Mouse (Mus musculus) cerebellum, postnatal 25 days (tissue): Measurements from ENCODE around the gene Cd300lg.

ENCODE experiments used
- DNase-seq, 2 experiments: peaks; one replicate each; pipeline ENCODE4 v3.0.0; 2021; ENCODE audit warnings: mixed read lengths in 2 of 2

Cd300lg gene

GRCm38 (mm10) chr11:102025991-102026660, 15.2 kb upstream of the Cd300lg start:
- peak; percentile 54 to 70 for DNase-seq

- DNase-seq = peak; percentile 92 to 95
Measured at GRCm38 (mm10) chr11:102026694-102027360, 14.5 kb upstream of the Cd300lg start.

DNA sequence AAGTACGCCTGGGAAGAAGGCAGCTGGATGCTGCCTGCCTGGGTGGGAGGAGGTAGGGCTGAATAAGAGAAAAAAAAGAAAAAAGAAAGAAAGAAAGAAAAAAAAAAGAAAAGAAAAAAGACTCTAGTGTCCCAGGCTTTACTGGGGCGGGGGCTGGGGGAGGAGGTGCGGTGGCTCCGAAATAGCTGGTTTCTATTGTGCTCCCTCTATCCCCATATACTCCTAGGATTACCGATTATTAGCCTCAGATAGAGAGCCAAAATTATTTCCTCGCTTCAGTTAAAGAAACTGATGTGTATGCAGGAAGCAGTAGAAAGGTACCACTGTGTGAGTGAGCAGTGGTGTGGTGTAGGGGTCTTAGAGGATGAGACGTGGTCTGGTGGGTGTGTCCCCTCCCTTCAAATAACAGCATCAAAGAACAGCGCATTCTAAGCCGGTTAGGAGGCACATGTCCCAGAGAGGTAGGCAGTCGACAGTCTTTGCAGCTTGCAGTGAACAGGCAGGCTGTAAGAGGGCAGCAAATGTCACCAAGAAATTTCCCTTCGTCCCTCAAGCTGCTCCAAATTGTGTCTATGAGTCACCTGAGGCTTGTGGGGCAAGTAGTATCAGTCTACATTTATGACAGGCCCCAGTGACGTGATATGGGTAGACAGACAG, 13.8 kb upstream of the Cd300lg start:
- peak; percentile 65 to 66 for DNase-seq

- peak in 1 of 2 experiments; percentile 48 for DNase-seq
Measured at GRCm38 (mm10) chr11:102028087-102028816, 13.1 kb upstream of the Cd300lg start, which contains the start of gene Mpp3. Gene Mpp3, minus strand, starts transcription at chr11:102028461.

DNA sequence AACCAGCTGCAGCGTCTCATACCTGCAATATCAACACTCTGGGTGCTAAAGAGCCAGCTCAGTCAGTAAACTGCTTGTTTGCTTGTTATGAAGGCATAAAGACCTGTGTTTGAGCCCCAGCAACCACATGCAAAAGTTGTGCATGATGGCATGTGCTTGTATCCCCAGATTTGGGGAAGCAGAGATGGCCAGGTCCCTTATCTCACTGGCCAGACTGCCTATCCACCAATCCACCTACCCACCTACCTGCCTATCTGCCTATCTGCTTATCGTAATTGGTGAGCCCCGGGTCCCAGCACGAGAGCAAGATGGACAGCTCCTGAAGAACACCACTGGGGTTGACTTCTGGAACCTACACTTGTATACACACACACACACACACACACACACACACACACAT, 12.0 kb upstream of the Cd300lg start:
- DNase-seq = peak in 1 of 2 experiments; percentile 32

GRCm38 (mm10) chr11:102029966-102030365, 11.3 kb upstream of the Cd300lg start:
- peak; percentile 29 to 50 for DNase-seq

DNA sequence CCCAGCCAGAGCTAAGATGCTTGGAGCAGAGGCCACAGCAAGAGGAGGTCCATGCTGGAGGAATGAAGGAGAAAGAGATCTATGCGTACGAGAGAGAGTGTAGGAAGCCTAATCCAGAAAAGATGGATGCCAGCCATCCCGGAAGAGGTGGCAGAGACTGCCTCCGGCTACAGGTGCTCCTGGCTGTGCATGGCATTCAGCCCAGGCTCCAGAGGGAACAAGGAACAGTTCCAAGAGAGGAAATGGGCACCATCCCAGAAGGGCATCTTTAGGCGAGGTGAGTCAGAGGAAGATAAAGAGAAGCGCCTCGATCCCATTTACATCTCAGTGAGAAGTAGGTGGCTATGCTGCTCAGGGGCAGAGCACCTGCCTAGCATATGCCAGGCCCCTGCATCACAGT, 10.2 kb upstream of the Cd300lg start:
- DNase-seq = peak; percentile 98 to 99

- DNase-seq = no peak
Measured at GRCm38 (mm10) chr11:102033055-102033591, 8.2 kb upstream of the Cd300lg start.

DNA sequence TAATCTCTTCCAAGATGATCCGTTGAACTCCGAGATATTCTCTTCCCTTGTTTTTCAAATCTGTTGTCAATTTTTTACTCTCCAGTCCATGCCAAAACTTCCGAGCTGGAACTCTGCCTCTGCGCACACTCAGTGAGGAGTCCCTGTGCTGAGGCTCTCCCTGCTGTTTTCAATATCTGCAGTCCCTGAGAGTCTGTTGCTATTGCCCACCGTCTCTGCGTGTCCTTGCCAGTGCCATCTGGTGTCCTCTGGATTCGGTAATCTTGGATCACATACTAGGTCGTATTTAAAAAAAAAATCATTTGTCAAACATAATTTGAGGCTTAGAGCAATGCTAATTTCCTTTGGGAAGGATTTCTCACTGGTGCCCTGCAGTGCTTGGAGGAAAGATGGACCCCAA, 6.4 kb upstream of the Cd300lg start:
- peak; percentile 90 for DNase-seq

- DNase-seq = peak in 1 of 2 experiments; percentile 45
Measured at GRCm38 (mm10) chr11:102035456-102035960, 5.8 kb upstream of the Cd300lg start.

DNA sequence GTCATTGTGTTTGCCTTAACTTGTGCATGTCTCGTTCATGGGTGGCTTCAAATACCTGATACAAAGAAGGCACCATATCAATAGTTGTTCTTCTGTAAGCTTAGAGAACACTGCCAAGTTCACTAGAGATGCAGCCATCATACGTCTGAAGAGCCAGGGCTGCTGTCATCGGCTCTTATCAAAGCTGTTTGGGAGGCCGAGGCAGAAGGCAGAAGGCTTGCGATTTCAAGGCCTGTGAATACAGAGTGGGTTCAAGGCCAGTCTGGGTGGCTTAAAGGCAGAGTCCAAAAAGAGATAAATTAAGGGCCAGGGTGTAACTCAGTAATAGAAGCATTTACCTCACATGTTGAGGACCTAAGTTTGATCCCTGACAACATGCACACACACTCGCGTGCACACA, 5.0 kb upstream of the Cd300lg start:
- no peak for DNase-seq

DNA sequence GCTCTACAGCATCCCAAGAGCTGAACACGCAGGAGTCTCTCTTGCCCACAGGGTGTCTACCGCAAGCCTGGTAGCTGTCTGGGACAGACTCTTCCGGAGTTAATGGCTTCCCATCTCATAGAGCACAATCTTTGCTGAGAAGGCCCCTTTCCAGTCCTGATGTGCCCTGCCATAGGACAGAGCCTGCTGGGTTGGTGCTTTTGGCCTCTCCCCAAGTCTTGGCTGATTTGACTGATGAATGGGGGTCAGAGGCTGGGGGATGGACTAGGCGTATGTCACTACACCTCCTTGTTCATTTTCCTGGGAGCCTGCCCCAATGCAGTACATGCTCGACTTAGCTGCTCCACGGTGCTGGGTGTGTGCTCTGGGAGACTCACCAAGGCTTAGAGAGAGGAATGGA, 3.5 kb upstream of the Cd300lg start:
- peak in 1 of 2 experiments; percentile 47 for DNase-seq

DNA sequence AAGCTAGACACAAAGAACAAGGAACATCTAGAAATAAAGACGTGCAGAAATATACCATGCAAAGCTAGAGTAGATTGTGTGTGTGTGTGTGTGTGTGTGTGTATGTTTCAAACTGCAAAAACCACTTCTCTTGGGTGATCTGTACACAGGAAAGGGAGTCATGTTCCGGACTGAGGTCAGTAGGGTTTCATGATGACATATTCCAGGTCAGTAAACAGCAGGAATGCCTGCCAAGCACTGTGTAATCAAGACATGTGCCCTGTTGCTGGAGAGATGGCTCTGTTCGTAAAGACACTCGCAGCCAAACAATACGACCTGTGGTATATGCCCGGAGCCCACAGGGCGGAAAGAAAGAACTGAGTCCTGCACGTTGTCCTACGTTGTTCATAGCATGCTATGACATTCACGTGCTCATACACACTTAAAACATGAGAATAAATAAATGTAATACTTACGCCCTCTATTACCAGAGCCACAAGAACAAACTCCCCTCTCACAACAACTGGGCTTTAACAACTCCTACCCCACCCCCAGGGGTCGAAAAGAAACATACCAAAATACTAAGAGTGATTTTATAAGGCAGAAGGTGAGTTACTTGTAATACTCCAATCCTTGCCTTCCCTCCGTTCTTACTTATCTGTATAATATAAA, 1.7 kb upstream of the Cd300lg start:
- no peak for DNase-seq

DNA sequence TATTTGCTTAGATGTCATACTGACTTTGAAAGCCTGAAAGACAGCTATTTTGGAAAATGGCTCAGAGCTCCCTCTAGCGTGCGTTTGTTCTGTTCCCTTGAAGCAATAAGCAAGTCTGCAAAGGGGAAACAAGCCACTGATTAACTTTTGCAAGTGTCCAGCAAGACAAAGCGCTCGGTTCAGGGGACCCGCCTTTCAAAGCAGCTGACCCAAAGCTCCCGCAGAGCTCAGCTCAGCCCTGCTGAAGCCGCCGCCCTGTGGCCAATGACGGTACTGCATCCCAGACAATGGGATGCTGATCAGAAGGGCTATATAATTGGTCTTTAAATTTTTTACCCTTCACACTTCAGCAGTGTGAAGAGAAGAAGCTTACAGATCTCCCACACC, 1.2 kb upstream of the Cd300lg start:
- peak; percentile 90 to 96 for DNase-seq

DNA sequence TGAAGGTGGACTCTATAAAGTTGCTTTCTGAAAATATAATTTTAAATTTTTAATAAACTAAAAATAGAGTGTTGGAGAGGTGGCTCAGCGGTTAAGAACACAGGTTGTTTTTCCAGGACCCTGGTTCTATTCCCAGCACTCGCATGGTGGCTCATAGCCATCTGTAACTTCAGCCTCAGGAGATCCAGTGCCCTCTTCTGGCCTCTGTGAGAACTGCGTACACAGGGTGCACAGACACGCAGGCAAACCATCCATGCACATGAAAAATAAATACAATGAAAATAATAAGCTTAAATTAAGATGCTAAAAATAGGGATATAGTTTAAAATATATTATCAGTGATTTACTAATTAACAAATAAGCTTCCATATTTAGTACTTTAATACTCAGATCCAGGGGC, 663 bp upstream of the Cd300lg start:
- peak in 1 of 2 experiments; percentile 49 for DNase-seq

DNA sequence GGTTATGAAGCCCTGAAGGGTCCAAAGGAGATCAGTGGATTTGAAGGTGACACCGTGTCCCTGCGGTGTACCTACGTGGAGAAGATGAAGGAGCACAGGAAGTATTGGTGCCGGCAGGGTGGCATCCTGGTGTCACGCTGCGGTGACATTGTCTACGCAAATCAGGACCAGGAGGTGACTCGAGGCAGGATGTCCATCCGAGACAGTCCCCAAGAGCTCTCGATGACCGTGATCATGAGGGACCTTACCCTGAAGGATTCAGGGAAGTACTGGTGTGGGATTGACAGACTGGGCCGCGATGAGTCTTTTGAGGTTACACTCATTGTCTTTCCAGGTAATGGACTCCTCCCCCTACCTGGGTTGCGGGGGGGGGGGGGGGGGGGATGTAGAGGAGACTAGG, 1.7 kb downstream of the Cd300lg start:
- no peak for DNase-seq

DNA sequence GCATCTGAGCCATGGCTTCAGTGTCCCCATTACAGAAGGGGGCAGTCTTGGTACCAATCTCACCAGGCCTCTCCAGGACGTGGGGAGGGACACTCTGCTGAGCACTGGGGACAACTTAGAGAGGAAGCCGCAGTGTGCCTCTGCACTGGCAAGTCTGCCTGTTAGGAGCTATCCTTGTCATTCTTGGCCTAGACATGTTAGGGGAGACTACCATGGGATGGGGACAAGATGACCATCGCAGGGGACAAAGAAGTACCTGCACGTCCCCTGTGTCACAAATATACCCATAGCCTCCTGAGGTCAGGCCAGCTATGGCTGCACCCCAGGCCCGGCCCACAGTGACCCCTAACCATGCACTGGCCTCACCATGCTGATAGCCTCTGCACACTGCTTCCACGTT, 2.1 kb downstream of the Cd300lg start:
- no peak for DNase-seq

GRCm38 (mm10) chr11:102044691-102045212, 3.4 kb downstream of the Cd300lg start:
- DNase-seq = no peak

GRCm38 (mm10) chr11:102046607-102047006, 5.3 kb downstream of the Cd300lg start:
- no peak for DNase-seq

GRCm38 (mm10) chr11:102049875-102050482, 8.7 kb downstream of the Cd300lg start:
- DNase-seq = no peak

DNA sequence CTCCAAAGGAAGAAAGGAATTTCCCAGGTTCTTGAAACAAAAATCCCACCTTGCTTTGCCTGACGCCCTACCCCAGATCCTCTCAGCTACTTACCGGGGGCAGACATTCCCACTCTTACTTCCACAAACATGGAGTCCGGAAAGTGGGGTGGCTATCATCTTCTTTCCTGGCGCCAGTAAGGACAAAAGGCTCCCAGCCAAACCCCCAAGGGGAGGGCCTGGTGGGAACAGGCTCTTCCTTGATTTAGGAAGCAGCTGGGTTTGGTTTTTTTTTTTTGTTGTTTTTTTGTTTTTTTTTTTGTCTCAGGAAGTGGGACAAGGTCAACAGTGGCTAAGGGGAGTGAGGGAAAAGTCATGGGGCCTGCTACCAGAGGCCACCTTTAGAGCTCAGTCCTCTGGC, 10.2 kb downstream of the Cd300lg start:
- no peak for DNase-seq
